8 mouse cellular contexts compared by ENCODE assay signal in genomic region chr9:20466761-20467442, GRCm38 (mm10). TPM values are rescaled to one million over a fixed set of nuclear protein-coding genes. Genes with fewer than 3 reads are reported as not detected.
DNase-seq lines count a peak whose midpoint lies in the region; ATAC-seq and TF ChIP-seq lines count a peak whose summit lies in the region.

No protein-coding gene starts in this region.

- peaks cover 18% of the 10 kb centered on the region for H3K36me3 ChIP-seq in liver, embryonic 14.5 days (replicated peaks; ENCODE audit: control insufficient read depth, insufficient read depth, low read depth)
- H3K36me3 ChIP-seq in neural tube, embryonic 12.5 days = peaks cover 33% of the 10 kb centered on the region

- no peak overlapping the region for H3K27ac ChIP-seq in liver, embryonic 14.5 days
- no peak overlapping the region for H3K27ac ChIP-seq in neural tube, embryonic 12.5 days

- peak; percentile 84 for TF ChIP-seq CTCF in liver, embryonic 14.5 days (IDR thresholded peaks at IDR 0.05; ENCODE audit: low read depth)

- H3K9me3 ChIP-seq in liver, embryonic 14.5 days (ENCODE audit: control insufficient read depth, low read length) = no peaks in the 10 kb centered on the region
- peaks cover 11% of the 10 kb centered on the region for H3K9me3 ChIP-seq in neural tube, embryonic 12.5 days

- H3K9ac ChIP-seq in liver, embryonic 14.5 days (replicated peaks) = no peak overlapping the region
- no peak overlapping the region for H3K9ac ChIP-seq in neural tube, embryonic 12.5 days

- ATAC-seq in liver, embryonic 14.5 days (ENCODE audit: insufficient read depth) = 0 out of 2 replicates have a peak, but pooled peaks have one; percentile 39
- ATAC-seq in neural tube, embryonic 12.5 days (ENCODE audit: low FRiP score, low read depth) = peak; percentile 48; the same call in 1 of the 2 replicates

- no peak for TF ChIP-seq EP300 in liver, embryonic 14.5 days (IDR thresholded peaks at IDR 0.05; ENCODE audit: low read depth)

- H3K27me3 ChIP-seq in liver, embryonic 14.5 days (ENCODE audit: control insufficient read depth, insufficient read depth, low read length) = peaks cover 3% of the 10 kb centered on the region
- H3K27me3 ChIP-seq in neural tube, embryonic 12.5 days (replicated peaks) = no peaks in the 10 kb centered on the region; the same call in 1 of the 2 replicates

- DNase-seq in 416B (ENCODE audit: low read depth) = peak; percentile 77
- peak; percentile 59 for DNase-seq in Muller cell, postnatal 12 days (ENCODE audit: inconsistent ontology term)
- DNase-seq in cerebellum, postnatal 36 days = peak; percentile 38 to 75
- peak; percentile 7 for DNase-seq in gastrocnemius, postnatal 25 days
- peak; percentile 79 for DNase-seq in kidney, postnatal 10 days
- DNase-seq in liver, embryonic 14.5 days (ENCODE audit: low read depth in 3 of 3, low spot score in 3 of 3) = peak; percentile 48 to 54 (median 50)
- DNase-seq in thymus, postnatal 14 days = peak; percentile 79

- no peak overlapping the region for H3K4me3 ChIP-seq in liver, embryonic 14.5 days (ENCODE audit: insufficient read depth in 1 of 2, low read depth in 2 of 2, low read length in 2 of 2)
- no peak overlapping the region for H3K4me3 ChIP-seq in neural tube, embryonic 12.5 days

- WGBS in liver, embryonic 14.5 days (ENCODE audit: insufficient replicate concordance) = 53% methylated on average over 7 of the region's 7 CpGs
- 58% methylated on average over 7 of the region's 7 CpGs for WGBS in neural tube, embryonic 12.5 days

- no peak overlapping the region for H3K4me2 ChIP-seq in liver, embryonic 14.5 days (ENCODE audit: low read depth)
- H3K4me2 ChIP-seq in neural tube, embryonic 12.5 days (replicated peaks) = no peak overlapping the region

- no peaks in the 10 kb centered on the region for H3K4me1 ChIP-seq in liver, embryonic 14.5 days (replicated peaks; ENCODE audit: control insufficient read depth in 2 of 2, insufficient read depth in 2 of 2, low read length in 1 of 2)
- no peaks in the 10 kb centered on the region for H3K4me1 ChIP-seq in neural tube, embryonic 12.5 days

RNA-seq across cellular contexts. Expression of gene Zfp26, which starts 6.9 kb away (rescaled TPM):
- 1 to 10 TPM; 6.7 to 7.2 TPM for total RNA-seq in gastrocnemius, postnatal 25 days (2021)
- 1.5 and 1.8 TPM in 2 replicates for polyA plus RNA-seq in liver, embryonic 14.5 days (2012; rRNA removed)
- polyA plus RNA-seq in liver, embryonic 14.5 days (2014; fragmentation: Nextera tagmentation; extraction: Ambion mirVana) = 3.4 and 6.0 TPM in 2 replicates
- polyA plus RNA-seq in neural tube, embryonic 12.5 days (2016; fragmentation: Nextera tagmentation; extraction: Ambion mirVana) = 25.5 and 25.6 TPM in 2 replicates

RNA-seq across cellular contexts. Expression of gene Zfp426, which starts 25.6 kb away (rescaled TPM):
- total RNA-seq in gastrocnemius, postnatal 25 days (2021) = 1 to 10 TPM; 7.0 to 7.8 TPM
- polyA plus RNA-seq in liver, embryonic 14.5 days (2012; rRNA removed) = 2.4 and 3.4 TPM in 2 replicates
- 7.2 and 7.3 TPM in 2 replicates for polyA plus RNA-seq in liver, embryonic 14.5 days (2014; fragmentation: Nextera tagmentation; extraction: Ambion mirVana)
- 30.3 and 31.3 TPM in 2 replicates for polyA plus RNA-seq in neural tube, embryonic 12.5 days (2016; fragmentation: Nextera tagmentation; extraction: Ambion mirVana)

RNA-seq across cellular contexts. Expression of gene Zfp266, which starts 54.3 kb away (rescaled TPM):
- total RNA-seq in gastrocnemius, postnatal 25 days (2021) = 10 to 100 TPM; 14.2 to 14.7 TPM
- polyA plus RNA-seq in liver, embryonic 14.5 days (2012; rRNA removed) = 3.6 and 5.0 TPM in 2 replicates
- polyA plus RNA-seq in liver, embryonic 14.5 days (2014; fragmentation: Nextera tagmentation; extraction: Ambion mirVana) = 8.7 and 10.8 TPM in 2 replicates
- 142 and 146 TPM in 2 replicates for polyA plus RNA-seq in neural tube, embryonic 12.5 days (2016; fragmentation: Nextera tagmentation; extraction: Ambion mirVana)

Comparison
In these comparisons a context has a peak if more than half of its experiments do, and no peak if none do; other contexts are left out.
1. DNase-seq: peak in every context shown above with its lines; median percentile 79 in kidney, postnatal 10 days; 79 in thymus, postnatal 14 days; 77 in 416B; 59 in Muller cell, postnatal 12 days; 56 in cerebellum, postnatal 36 days; 50 in liver, embryonic 14.5 days; 7 in gastrocnemius, postnatal 25 days.
2. RNA of gene Zfp266, which starts 54.3 kb away (polyA plus RNA-seq): 142 to 146 TPM in neural tube, embryonic 12.5 days; 3.6 to 10.8 TPM in liver, embryonic 14.5 days; every median in the first group is over 10 times any median in the second.